Mouse (Mus musculus): ENCODE data around the gene Kntc1.
"Not testable (repeated sequence)": the region's sequence is repeated elsewhere in the genome, so short reads cannot be mapped to it uniquely, and the experiment has no call there.

The Kntc1 gene

GRCm38 (mm10) chr5:123749065-123750064 lies at the start of gene Kntc1, which contains the start of gene Rsrc2:
TSS of gene Kntc1 (plus strand) at chr5:123749716.
TSS of gene Rsrc2 (minus strand) at chr5:123749414.
- peak; percentile 100 for DNase-seq

DNA sequence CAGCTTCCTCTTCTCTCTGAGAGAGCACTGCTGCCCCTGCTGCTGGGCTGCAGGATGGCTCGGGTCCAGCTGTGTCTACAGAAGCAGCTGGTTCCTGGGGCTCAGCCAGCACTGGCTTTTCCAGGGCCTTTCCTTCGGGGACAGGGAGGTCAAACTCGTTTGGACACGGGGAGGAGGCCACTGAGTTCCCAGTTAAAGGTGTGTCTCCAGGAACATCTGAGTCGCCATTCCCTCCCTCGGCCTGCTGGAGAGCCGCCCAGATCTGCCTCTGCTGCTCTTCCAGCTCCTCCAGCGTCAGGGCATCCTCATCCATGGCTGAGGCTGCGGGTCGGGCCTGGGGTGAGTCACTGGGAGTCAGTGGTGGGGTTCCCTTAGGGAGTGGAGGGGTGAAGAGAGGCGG lies 48.9 kb upstream of the Kntc1 start:
- peak; percentile 73 to 82 for DNase-seq

- DNase-seq: peak; percentile 75 to 84
These were observed 40.9 kb upstream of the Kntc1 start for GRCm38 (mm10) chr5:123708598-123708997.

GRCm38 (mm10) chr5:123709571-123709970 lies 39.9 kb upstream of the Kntc1 start:
- peak; percentile 40 to 63 for DNase-seq

- no peak for DNase-seq
These were observed 35.7 kb upstream of the Kntc1 start for GRCm38 (mm10) chr5:123713782-123714181.

- DNase-seq: no peak
These were observed 34.9 kb upstream of the Kntc1 start for GRCm38 (mm10) chr5:123714622-123715021.

GRCm38 (mm10) chr5:123720328-123721311 lies 28.9 kb upstream of the Kntc1 start, which contains the start of gene Zcchc8:
TSS of gene Zcchc8 (minus strand) at chr5:123721100.
- DNase-seq: peak; percentile 97

DNA sequence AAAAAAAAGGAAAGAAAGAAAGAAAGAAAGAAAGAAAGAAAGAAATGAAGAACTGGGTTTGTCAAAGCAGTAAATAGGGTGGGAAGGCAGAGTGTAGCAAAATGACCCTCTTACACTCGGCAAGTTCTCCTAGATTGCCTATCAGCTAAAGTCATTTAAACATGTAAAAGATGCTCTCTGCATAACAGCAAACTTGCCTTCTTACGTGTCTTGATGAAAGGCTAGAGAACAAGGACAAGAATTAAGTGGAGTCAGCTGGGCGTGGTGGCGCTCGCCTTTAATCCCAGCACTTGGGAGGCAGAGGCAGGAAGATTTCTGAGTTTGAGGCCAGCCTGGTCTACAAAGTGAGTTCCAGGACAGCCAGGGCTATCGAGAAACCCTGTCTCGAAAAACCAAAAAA lies 25.7 kb upstream of the Kntc1 start:
- not testable (repeated sequence) for DNase-seq

- DNase-seq: no peak
These were observed 18.5 kb upstream of the Kntc1 start for GRCm38 (mm10) chr5:123730981-123731380.

- no peak for DNase-seq
These were observed 5.2 kb upstream of the Kntc1 start for GRCm38 (mm10) chr5:123744358-123744757.

DNA sequence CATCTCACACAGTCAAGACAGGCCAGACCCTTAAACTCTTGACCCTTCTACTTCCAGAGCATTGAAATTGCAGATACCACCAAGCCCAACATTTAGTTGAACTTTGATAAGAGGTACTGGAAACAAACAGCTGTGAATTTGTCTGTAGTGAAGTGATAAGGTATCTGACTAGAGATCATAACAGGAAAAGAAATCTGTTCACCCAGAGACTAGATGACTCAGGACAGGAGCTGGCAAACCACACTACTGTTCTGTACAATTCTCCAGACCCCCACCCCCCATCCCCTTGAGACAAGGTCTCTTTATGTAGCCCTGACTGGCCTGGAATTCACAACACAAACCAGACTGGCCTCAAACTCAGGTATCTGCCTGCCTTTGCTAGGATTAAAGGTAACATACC lies 3.3 kb upstream of the Kntc1 start:
- no peak for DNase-seq

DNA sequence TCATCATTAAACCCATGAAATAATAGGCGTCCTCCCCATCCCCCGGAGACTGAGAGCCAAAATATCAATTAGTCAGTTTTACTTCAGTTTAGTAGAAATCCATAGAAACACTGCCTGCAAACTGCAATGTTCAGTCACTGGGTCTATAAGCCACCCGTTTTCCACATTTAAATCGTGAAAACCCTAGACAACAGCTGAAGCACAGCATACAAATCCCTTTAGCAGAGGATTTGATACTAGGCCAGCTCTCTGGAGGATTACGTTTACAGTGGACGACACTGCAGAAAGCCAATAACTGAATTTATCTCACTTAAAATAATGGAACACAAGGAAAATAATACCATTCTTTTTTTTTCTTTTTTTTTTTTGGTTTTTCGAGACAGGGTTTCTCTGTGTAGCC lies 1.9 kb upstream of the Kntc1 start:
- DNase-seq: no peak

DNA sequence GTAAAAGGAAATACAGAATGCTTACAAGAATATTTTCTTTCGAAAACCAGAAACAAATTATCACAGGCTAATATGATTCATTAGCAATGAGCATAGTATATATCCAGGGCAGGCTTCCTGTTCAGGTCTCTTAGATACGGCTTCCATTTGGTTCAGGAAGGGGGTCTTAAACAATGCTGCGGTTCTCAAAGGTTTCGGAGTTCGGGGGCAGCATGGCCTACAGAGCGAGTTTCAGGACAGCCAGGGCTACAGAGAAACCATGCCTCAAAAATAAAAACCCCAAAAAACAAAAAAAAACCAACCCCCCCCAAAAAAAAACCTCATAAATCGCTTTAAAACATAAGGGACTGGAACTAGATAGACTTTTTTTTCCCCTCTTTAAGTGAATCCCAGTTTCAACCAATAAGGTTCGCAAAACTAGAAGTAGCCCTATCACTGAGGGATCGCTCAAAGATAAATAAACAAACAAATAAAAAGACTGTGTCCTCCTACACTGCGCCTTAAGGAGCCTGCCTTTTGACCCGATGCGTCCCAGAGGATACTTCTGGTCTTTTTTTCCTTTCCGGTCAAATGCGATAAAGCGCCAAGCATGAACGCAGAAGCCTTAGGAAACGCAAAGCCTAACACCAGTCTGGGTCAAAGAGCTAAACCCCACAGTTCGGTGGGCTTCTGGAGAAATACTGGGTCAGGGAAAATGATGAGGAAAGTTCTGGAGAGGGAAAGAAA lies 1.0 kb upstream of the Kntc1 start:
- no peak for DNase-seq

- DNase-seq: no peak
These were observed 16.0 kb downstream of the Kntc1 start for GRCm38 (mm10) chr5:123765506-123765905.

- not testable (repeated sequence) for DNase-seq
These were observed 16.9 kb downstream of the Kntc1 start for GRCm38 (mm10) chr5:123766455-123766854.

DNA sequence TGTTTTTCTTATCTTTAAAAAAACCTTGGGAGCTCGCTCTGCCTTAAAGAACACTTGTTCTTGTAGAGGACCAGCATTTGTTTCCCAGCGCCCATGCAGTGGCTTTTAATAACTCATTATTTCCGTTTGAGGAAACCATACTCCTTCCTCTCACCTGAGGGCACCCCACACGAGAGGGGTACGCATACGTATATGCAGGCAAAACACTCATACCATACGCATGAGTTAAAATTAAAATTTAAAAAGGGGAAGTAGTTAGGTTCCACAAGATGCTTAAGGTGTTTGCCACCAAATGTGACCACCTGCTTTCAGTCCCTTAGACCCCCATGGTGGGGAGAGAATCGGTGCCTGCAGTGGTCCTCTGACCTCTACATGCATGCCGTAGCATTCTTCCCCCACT lies 23.9 kb downstream of the Kntc1 start:
- DNase-seq: no peak

DNA sequence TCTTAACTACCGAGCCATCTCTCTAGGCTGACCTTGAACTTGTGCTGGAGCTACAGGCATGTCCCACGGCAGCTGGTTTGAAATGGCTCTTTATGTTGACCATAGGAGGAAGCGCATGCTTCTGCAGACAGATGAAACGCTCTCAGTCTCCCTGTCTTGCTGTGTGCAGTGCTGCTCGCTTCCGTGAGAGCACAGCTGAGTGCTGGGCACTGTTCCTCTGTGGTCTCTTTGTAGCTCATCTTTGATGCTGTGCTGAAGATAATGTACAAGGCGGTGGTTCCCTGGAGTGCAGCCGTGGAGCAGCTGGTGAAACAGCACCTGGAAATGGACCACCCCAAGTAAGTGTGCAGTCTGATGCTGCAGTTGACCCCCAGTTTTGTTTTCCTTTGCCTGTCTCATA lies 31.2 kb downstream of the Kntc1 start:
- DNase-seq: no peak

- DNase-seq: no peak
These were observed 32.3 kb downstream of the Kntc1 start for GRCm38 (mm10) chr5:123781864-123782263.

DNA sequence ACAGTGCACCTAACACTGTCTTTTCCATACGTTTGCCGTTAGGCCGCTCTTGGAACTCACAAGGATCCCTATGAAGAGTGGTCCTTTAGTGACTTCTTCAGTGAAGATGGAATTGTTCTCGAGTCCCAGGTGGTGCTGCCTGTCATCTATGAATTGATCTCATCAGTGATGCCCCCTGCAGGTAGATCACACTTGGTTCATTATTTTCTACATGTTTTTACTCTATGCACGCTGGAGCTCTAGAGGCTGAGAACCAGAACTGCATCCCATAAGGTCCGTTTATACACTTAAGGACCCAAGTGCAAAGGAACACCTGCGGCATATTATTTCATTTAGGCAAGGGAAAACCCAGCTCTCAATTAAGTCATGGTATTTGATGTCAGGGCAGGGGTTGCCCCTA lies 39.5 kb downstream of the Kntc1 start:
- no peak for DNase-seq

DNA sequence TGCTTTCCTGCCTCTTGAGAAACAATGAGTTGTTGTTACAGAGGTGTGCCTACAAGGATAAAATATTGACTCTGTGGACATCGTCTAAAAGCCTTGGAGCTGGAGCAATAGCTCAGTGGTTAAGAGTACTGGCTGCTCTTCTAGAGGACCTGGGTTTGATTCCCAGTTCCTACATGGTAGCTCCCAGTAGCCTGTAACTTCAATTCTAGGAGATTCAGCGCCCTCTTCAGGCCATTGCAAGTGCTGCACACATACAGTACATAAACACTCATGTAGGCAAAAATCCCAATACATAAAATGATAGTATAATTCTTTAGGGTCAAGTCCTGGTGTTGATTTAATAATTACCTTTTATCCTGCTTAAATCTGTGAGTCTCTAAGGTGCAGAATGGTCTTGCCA lies 43.6 kb downstream of the Kntc1 start:
- no peak for DNase-seq

- no peak for DNase-seq
These were observed 56.8 kb downstream of the Kntc1 start for GRCm38 (mm10) chr5:123806334-123806733.

DNA sequence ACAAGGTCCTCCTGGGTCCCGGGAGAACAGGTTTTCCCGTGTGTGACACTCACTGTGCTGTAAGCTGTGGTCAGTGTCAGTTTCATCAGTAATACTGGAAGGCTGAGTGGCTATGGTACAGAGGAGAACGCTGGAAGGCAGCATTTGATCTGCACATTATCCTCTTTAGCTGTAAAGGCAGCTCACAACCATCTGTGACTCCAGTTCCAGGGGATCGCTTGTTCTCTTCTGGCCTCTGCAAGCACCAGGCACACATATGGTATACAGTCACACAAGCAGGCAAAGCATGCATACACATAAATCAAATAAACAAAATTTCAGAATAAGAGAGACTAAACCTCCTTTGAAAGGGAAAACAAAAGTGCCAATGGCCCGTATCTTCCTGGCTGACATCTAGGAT lies 59.0 kb downstream of the Kntc1 start:
- no peak for DNase-seq

Measured in lung, adult 18-20 months (tissue).